Mouse (Mus musculus) hindbrain, embryonic 15.5 days (tissue): ENCODE results near the gene Mgat4a. TPM values are rescaled to one million over a fixed set of nuclear protein-coding genes. Genes with fewer than 3 reads are reported as not detected.

Experiments used
- ATAC-seq: fragments of 200-750 bp; cut with Nextera tagmentation; 2 replicates; pipeline ENCODE4 v1.8.0; 2017; ENCODE audit warnings: low read depth, moderate number of reproducible peaks, moderate TSS enrichment; ENCODE audit not compliant: low FRiP score
- H3K27ac ChIP-seq: fragments of 300-500 bp; sonication (generic); replicated peaks from 2 replicates; pipeline ENCODE4 v1.5.1; 2015; ENCODE audit warnings: mild to moderate bottlenecking, inconsistent platforms
- H3K27me3 ChIP-seq: fragments of 300-500 bp; sonication (generic); 2 replicates; pipeline ENCODE4 v1.6.1; 2015; ENCODE audit warnings: control low read depth, inconsistent platforms
- H3K36me3 ChIP-seq: fragments of 300-500 bp; sonication (generic); 2 replicates; pipeline ENCODE4 v1.6.1; 2015; ENCODE audit warnings: control low read depth, inconsistent platforms
- H3K4me1 ChIP-seq: fragments of 300-500 bp; sonication (generic); replicated peaks from 2 replicates; pipeline ENCODE4 v1.6.1; 2015; ENCODE audit warnings: control low read depth, inconsistent platforms
- H3K4me2 ChIP-seq: fragments of 300-500 bp; sonication (generic); 2 replicates; pipeline ENCODE4 v1.6.1; 2015; ENCODE audit warnings: moderate library complexity, mild to moderate bottlenecking, inconsistent platforms
- H3K4me3 ChIP-seq: fragments of 300-500 bp; sonication (generic); 2 replicates; pipeline ENCODE4 v1.5.1; 2015; ENCODE audit warnings: mild to moderate bottlenecking, inconsistent platforms
- H3K9ac ChIP-seq: fragments of 300-500 bp; sonication (generic); 2 replicates; pipeline ENCODE4 v1.6.1; 2015; ENCODE audit warnings: inconsistent platforms
- H3K9me3 ChIP-seq: fragments of 300-500 bp; sonication (generic); 2 replicates; pipeline ENCODE4 v1.6.1; 2016; ENCODE audit warnings: control low read depth, inconsistent platforms
- WGBS: fragments of 180-500 bp; shearing (Covaris S2); methylation state at CpG from one replicate; pipeline ENCODE4 v1.1.7; 2015; 5-methylcytosine and 5-hydroxymethylcytosine counted together
- polyA plus RNA-seq: library from polyadenylated mRNA; unstranded; fragments of >200 nt; fragmentation: Nextera tagmentation; extraction: Ambion mirVana; gene quantifications from 2 replicates; pipeline ENCODE4 v1.2.1, GENCODE M21; 2015

Mgat4a gene
- polyA plus RNA-seq, 1 experiment from 2014 or later, result 9.3 TPM

DNA sequence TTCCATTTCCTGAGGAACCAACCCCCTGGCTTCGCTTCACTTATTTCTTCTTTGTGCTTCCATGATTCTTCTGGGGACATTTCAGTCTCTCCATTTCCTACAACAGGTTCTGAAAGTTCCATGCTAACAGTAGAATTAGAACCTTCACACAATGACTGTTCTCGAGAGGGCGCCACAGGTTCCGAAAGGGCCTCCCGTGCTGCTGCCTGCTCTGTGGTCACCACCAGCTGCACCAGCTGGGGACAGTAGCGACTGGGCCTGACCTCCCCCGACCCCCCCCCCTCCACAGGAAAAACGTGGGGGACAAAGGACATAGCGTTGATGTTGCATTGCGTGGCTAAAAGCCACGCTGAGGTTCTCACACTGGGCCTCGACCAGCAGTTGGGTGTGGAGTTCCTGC lies 52.3 kb downstream of the Mgat4a start:
- H3K9me3 ChIP-seq, result no peaks in the 10 kb centered on the region
- 89% methylated on average over 12 of the region's 12 CpGs for WGBS
- H3K4me3 ChIP-seq, result no peak overlapping the region
- H3K27me3 ChIP-seq, result peaks cover 8% of the 10 kb centered on the region; the same call in 1 of the 2 replicates
- peaks cover 8% of the 10 kb centered on the region; the same call in 1 of the 2 replicates for H3K36me3 ChIP-seq
- no peak overlapping the region for H3K27ac ChIP-seq
- H3K4me1 ChIP-seq, result no peaks in the 10 kb centered on the region
- no peak overlapping the region for H3K4me2 ChIP-seq
- ATAC-seq, result no peak
- no peak overlapping the region for H3K9ac ChIP-seq

DNA sequence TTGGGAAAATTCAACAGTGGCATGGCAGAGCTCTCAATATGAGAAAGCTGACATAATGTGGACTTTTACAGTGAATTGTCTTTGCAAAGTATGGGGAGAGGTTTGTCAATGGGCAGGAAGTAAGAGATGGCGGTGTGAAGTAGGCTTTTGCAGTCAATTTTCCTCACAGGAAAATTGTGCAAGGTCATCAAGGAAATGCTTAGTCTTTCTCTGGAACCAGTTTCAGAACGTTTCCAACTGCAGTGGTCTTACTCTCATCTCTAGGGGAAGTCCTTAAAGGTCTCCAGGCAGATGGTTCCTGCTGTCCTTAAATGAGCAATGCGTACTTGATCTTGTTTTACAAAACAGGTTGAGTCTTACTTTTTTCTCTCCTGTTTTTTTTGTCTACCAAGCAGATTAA lies 53.8 kb downstream of the Mgat4a start:
- Histone ChIP-seq H3K36me3 (peaks cover 8% of the 10 kb centered on the region; the same call in 1 of the 2 replicates), H3K9me3 (no peaks in the 10 kb centered on the region), H3K27ac (no peak overlapping the region), H3K27me3 (no peaks in the 10 kb centered on the region), H3K4me3 (no peak overlapping the region), H3K4me1 (no peaks in the 10 kb centered on the region), H3K9ac (no peak overlapping the region), H3K4me2 (no peak overlapping the region)
- no peak for ATAC-seq
- 86% methylated on average over 3 of the region's 3 CpGs for WGBS

DNA sequence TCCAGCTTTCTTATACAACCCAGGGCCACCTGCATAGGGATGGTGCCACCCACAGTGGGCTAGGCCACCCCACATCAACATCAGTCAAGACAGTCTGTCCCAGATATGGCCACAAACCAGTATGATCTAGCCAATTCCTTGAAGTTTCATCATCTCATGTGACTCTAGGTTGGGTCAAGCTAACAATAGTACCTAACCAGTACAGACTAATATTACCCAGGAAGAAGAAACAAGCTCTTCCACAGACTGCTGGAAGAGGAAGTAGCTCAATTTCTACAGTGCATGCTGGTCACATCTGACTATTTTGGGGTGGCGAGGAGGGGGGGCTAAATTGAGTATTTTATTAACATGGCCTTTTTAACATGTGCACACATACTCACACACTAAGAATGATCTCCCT lies 54.4 kb downstream of the Mgat4a start:
- 93% methylated on average over 1 of the region's 1 CpGs for WGBS
- Histone ChIP-seq H3K9me3 (no peaks in the 10 kb centered on the region), H3K27ac (no peak overlapping the region), H3K4me2 (no peak overlapping the region), H3K4me1 (no peaks in the 10 kb centered on the region), H3K36me3 (peaks cover 8% of the 10 kb centered on the region; the same call in 1 of the 2 replicates), H3K27me3 (no peaks in the 10 kb centered on the region), H3K4me3 (no peak overlapping the region), H3K9ac (no peak overlapping the region)
- ATAC-seq, result no peak

DNA sequence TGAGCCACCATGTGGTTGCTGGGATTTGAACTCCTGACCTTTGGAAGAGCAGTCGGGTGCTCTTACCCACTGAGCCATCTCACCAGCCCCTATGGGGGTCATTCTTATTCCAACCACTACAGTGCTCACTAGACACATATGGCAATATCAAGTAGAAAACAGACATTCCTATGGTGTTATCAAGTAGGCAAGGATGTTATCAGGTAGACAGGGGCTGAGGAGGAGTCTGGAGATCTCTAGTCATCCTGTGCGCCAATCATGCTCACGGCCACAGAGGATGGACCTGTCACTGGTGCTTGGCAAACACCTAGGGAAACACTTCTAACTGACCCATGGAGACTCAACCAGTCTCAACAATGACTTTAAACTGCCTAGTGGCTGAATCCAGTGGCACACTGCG lies 56.2 kb downstream of the Mgat4a start:
- no peak overlapping the region for H3K9ac ChIP-seq
- 89% methylated on average over 4 of the region's 4 CpGs for WGBS
- peaks cover 8% of the 10 kb centered on the region; the same call in 1 of the 2 replicates for H3K36me3 ChIP-seq
- no peaks in the 10 kb centered on the region for H3K4me1 ChIP-seq
- H3K9me3 ChIP-seq, result no peaks in the 10 kb centered on the region
- no peak overlapping the region for H3K4me3 ChIP-seq
- H3K27ac ChIP-seq, result no peak overlapping the region
- no peak for ATAC-seq
- H3K27me3 ChIP-seq, result no peaks in the 10 kb centered on the region
- H3K4me2 ChIP-seq, result no peak overlapping the region

DNA sequence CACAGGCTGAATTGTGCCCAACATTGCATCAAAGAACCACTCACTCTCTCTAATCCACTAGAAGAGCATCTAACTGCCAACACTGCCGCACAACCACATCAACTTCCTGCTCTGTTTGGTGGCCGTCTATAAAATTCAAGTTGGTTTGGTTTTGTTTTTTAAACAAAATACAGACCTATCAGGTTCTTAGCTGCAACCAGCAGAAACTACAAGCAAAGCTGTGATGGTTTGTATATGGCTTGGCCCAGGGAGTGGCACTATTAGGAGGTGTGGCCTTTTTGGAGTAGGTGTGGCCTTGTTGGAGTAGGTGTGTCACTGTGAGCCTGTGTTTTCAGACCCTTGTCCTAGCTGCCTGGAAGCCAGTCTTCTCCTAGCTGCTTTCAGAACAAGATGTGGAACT lies 59.5 kb downstream of the Mgat4a start:
- no peaks in the 10 kb centered on the region for H3K27me3 ChIP-seq
- H3K9ac ChIP-seq, result no peak overlapping the region
- H3K4me3 ChIP-seq, result no peak overlapping the region
- no peaks in the 10 kb centered on the region for H3K36me3 ChIP-seq
- no peak overlapping the region for H3K4me2 ChIP-seq
- no peaks in the 10 kb centered on the region for H3K4me1 ChIP-seq
- no peak overlapping the region for H3K27ac ChIP-seq
- no peak for ATAC-seq
- H3K9me3 ChIP-seq, result no peaks in the 10 kb centered on the region
- 89% methylated on average over 2 of the region's 2 CpGs for whole genome bisulfite sequencing

DNA sequence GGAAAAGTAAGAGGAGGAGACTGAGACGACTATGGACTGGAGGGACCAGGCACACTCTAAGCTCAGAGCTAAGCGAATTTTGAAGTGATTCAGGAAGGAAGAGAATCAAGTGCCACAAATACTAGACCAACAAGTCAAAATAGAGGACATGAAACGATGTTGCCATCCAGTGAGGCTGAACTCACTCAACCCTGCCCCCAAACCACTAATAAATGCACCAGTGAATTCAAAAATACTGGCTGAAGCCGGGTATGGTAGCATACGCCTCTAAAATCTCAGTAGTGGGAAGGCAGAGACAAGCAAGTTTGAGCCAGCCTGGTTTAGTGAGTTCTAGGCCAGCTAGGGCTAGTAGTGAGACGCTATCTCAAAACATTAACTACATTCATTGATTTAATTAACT lies 60.1 kb downstream of the Mgat4a start:
- H3K27me3 ChIP-seq, result no peaks in the 10 kb centered on the region
- 87% methylated on average over 6 of the region's 6 CpGs for WGBS

DNA sequence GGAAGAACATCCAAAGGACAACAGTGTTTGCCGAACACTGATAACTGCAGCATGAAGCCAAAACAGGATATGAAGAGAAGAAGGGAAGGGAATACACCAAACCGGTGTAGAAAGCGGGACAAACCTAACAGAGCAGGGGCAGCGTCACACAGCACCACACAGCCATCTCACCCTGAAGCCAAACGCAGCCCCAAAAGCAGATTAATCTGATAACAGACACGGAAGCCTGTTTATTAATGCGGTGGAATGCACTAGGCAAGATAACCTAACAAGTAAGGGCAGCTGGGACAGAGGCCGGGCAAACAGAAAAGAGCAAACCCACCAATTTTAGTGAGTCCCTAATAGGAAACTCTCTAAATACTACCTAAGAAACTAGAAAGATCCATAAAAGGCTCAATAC lies 61.1 kb downstream of the Mgat4a start:
- ATAC-seq, result no peak
- Histone ChIP-seq H3K4me1 (no peaks in the 10 kb centered on the region), H3K36me3 (no peaks in the 10 kb centered on the region), H3K9ac (no peak overlapping the region), H3K27me3 (no peaks in the 10 kb centered on the region), H3K27ac (no peak overlapping the region), H3K9me3 (no peaks in the 10 kb centered on the region), H3K4me3 (no peak overlapping the region), H3K4me2 (no peak overlapping the region)
- WGBS, result 94% methylated on average over 8 of the region's 8 CpGs

More for the DNA sequence above, 60.1 kb downstream of the Mgat4a start:
- Histone ChIP-seq H3K9ac (no peak overlapping the region), H3K4me1 (no peaks in the 10 kb centered on the region), H3K4me3 (no peak overlapping the region), H3K9me3 (no peaks in the 10 kb centered on the region), H3K4me2 (no peak overlapping the region), H3K27ac (no peak overlapping the region), H3K36me3 (no peaks in the 10 kb centered on the region)
- ATAC-seq, result no peak

DNA sequence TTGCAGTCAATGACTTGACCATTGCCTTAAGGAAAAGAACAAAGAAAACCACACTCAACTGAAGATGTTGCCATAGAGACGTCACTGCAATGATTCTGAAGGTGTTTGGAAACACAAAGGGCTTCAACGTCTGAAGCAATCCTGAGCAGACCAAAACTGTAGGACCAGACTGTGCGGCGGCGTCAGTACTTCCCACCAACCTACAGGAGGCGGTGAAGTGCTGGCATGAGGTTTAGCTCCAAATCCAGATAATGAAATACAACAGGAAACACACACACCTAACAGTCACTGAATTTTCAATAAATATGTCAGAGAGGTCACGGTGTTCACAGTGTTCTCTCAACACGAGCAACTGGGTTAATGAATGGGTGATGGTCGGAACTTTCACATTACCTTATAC lies 61.7 kb downstream of the Mgat4a start:
- ATAC-seq, result no peak
- WGBS, result 73% methylated on average over 9 of the region's 9 CpGs
- H3K4me2 ChIP-seq, result no peak overlapping the region

DNA sequence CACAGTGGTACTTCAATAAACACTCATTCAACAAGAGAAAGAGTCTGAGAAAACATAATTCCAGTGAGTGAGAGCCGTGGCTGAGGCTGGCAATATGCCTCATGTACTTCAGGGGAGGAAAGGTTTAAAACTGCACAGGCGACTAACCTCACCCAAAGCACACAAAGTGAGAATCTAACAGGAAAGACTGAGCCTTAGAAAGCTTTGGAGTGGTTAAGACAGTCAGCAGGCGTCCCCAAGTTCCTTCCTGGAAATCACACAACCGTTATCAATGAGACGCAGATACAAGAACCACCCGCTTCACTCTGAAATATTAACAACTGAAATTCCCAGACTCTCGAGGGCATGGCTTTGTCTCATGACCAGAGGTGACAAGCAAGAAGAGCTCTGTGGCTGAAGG lies 62.4 kb downstream of the Mgat4a start:
- no peaks in the 10 kb centered on the region for H3K4me1 ChIP-seq
- H3K4me2 ChIP-seq, result no peak overlapping the region
- H3K27me3 ChIP-seq, result no peaks in the 10 kb centered on the region
- no peak overlapping the region for H3K27ac ChIP-seq
- no peak for ATAC-seq
- no peaks in the 10 kb centered on the region for H3K36me3 ChIP-seq
- H3K4me3 ChIP-seq, result no peak overlapping the region
- no peaks in the 10 kb centered on the region for H3K9me3 ChIP-seq
- no peak overlapping the region for H3K9ac ChIP-seq
- WGBS, result 73% methylated on average over 7 of the region's 7 CpGs

More for the DNA sequence above, 61.7 kb downstream of the Mgat4a start:
- no peak overlapping the region for H3K4me3 ChIP-seq
- H3K36me3 ChIP-seq, result no peaks in the 10 kb centered on the region
- H3K4me1 ChIP-seq, result no peaks in the 10 kb centered on the region
- no peaks in the 10 kb centered on the region for H3K27me3 ChIP-seq
- no peak overlapping the region for H3K27ac ChIP-seq
- no peaks in the 10 kb centered on the region for H3K9me3 ChIP-seq
- H3K9ac ChIP-seq, result no peak overlapping the region

DNA sequence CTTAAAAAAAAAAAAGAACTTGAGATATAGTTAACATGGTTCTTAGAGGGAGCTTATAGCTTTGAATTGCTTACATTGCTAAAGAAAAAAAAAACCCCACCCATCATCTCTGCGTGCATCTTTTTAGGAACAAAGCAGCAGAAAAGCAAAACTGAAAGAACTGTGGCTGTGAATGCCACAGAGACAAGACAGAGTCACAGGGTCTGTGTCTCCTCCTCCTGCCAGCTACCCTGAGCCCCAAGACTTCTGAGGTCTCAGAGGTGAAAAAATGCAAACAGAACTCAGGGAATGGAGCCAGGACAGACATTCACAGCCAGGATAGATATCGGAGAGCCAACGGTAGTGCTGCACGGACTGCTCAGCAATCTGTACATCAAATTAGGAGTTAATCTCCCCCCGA lies 62.9 kb downstream of the Mgat4a start:
- H3K4me1 ChIP-seq, result no peaks in the 10 kb centered on the region
- no peaks in the 10 kb centered on the region for H3K36me3 ChIP-seq
- H3K4me3 ChIP-seq, result no peak overlapping the region
- no peak overlapping the region for H3K27ac ChIP-seq
- H3K9ac ChIP-seq, result no peak overlapping the region
- H3K9me3 ChIP-seq, result no peaks in the 10 kb centered on the region
- 62% methylated on average over 5 of the region's 5 CpGs for WGBS
- H3K4me2 ChIP-seq, result no peak overlapping the region
- no peaks in the 10 kb centered on the region for H3K27me3 ChIP-seq
- ATAC-seq, result no peak

DNA sequence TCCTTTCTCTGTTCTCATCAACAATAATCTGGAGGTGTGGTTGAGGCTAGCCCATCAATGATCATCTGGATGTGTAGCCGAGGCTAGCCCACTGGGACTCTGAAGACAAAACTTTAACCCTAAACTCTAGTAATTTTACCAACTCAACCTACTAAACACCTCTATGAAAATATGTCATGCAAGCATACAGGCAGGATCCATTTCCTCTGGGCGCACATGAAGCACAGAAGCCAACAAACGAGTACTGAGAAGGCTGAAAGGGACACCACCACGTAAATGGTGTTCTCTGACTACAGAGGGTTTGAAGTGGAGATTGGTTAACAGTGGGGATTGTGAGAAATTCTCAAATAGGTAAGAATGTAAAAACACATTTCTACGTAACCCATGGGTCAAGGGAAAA lies 63.6 kb downstream of the Mgat4a start:
- Histone ChIP-seq H3K36me3 (no peaks in the 10 kb centered on the region), H3K9ac (no peak overlapping the region), H3K27ac (no peak overlapping the region), H3K27me3 (no peaks in the 10 kb centered on the region), H3K4me3 (no peak overlapping the region), H3K4me1 (no peaks in the 10 kb centered on the region), H3K4me2 (no peak overlapping the region), H3K9me3 (no peaks in the 10 kb centered on the region)
- ATAC-seq, result no peak
- 96% methylated on average over 5 of the region's 5 CpGs for WGBS

DNA sequence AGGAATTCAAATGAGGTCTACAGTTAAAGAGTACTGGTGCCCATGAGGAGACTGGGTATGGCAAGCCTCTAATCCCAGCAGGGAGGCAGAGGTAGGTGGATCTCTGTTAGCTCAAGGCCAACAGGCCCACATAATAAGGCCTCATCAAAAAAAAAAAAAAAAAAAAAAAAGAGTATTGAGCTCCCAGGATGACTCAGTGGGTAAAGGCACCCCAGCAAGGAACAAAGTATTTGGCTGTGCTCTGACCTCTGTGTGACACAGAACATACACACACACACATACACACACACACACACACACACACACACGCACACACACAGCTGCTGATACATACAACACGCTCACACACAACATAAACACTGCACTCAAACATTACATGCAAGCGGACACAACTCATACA lies 65.5 kb downstream of the Mgat4a start:
- 85% methylated on average over 3 of the region's 3 CpGs for WGBS
- Histone ChIP-seq H3K27ac (no peak overlapping the region), H3K4me3 (no peak overlapping the region), H3K4me2 (no peak overlapping the region), H3K4me1 (no peaks in the 10 kb centered on the region), H3K9ac (no peak overlapping the region), H3K27me3 (no peaks in the 10 kb centered on the region), H3K9me3 (no peaks in the 10 kb centered on the region), H3K36me3 (no peaks in the 10 kb centered on the region)
- ATAC-seq, result no peak

DNA sequence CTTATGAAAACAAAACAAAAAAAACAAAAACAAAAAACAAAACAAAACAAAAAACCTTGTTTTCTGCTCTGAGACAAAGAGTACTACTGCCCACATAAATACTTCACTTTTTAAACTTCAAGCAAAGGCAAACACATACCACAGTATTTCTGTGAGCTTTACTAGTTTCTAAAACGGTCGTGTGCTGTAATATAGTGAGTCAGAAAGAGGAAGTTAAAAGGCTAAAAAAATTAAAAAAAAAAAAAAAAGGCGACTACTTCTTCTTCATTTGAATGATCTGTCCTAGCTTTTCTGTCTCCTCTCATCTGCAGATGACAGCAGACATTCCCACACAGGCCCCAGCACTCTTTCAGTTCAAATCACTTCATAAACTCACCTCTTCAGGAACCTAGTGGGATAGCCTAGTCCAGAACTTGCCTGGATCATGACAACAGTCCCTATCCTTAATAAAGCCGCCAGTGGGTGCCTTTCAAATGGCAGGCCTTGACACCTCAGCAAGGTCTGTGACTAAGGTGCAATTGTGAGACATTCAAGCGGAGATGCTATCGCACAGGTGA lies 66.1 kb downstream of the Mgat4a start:
- H3K36me3 ChIP-seq, result no peaks in the 10 kb centered on the region
- no peak overlapping the region for H3K4me3 ChIP-seq
- no peaks in the 10 kb centered on the region for H3K4me1 ChIP-seq
- WGBS, result 90% methylated on average over 6 of the region's 6 CpGs
- H3K27ac ChIP-seq, result no peak overlapping the region
- H3K9me3 ChIP-seq, result no peaks in the 10 kb centered on the region
- H3K27me3 ChIP-seq, result no peaks in the 10 kb centered on the region
- no peak for ATAC-seq
- no peak overlapping the region for H3K4me2 ChIP-seq
- no peak overlapping the region for H3K9ac ChIP-seq
